Mouse (Mus musculus): ENCODE data around the gene Tmod3. TPM values are rescaled to one million over a fixed set of nuclear protein-coding genes. Genes with fewer than 3 reads are reported as not detected.

The Tmod3 gene
- polyA plus RNA-seq (2015; fragmentation: Nextera tagmentation; extraction: Ambion mirVana), result 98.6 and 105 TPM in 2 replicates

DNA sequence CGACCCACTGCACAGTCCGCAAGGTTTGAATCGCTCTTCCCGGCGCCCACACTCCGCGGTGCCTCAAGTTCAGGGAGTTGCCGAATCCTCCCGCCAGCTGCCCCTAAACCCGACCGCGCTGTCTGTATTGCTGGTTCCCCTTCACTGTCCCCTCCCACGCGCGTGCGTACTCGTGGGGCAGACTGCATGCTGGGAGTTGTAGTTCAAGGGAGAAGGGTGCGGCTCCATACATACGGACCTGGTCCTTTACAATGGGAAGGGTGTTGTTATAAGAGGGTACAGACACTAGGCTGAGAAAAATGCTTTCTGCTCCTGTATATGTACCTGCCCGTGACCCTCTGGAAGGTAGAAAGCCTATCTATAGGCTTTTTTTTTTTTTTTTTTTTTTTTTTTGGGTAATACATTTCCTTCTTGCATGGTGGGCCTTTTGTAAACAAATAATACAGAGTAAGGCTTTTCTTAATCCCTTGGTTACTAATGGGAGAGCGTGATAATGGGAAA, at the start of gene Tmod3:
TSS of gene Tmod3 (minus strand) at position 146 of the 501 bp plus-strand sequence.
- H3K27me3 ChIP-seq (replicated peaks), result no peaks in the 10 kb centered on the region
- under 1% methylated on average over 21 of the region's 21 CpGs for WGBS
- peak within 1 kb of the TSS; percentile 88 for H3K27ac ChIP-seq
- peak within 1 kb of the TSS; percentile 69 for H3K4me3 ChIP-seq (replicated peaks)
- H3K4me1 ChIP-seq (replicated peaks), result peaks cover 4% of the 10 kb centered on the region; the same call in 1 of the 2 replicates
- peak; percentile 97 for ATAC-seq
- H3K9ac ChIP-seq, result peak within 1 kb of the TSS; percentile 83
- peak within 1 kb of the TSS; percentile 72 for H3K4me2 ChIP-seq (replicated peaks)
- no peaks in the 10 kb centered on the region for H3K9me3 ChIP-seq
- no peaks in the 10 kb centered on the region for H3K36me3 ChIP-seq

DNA sequence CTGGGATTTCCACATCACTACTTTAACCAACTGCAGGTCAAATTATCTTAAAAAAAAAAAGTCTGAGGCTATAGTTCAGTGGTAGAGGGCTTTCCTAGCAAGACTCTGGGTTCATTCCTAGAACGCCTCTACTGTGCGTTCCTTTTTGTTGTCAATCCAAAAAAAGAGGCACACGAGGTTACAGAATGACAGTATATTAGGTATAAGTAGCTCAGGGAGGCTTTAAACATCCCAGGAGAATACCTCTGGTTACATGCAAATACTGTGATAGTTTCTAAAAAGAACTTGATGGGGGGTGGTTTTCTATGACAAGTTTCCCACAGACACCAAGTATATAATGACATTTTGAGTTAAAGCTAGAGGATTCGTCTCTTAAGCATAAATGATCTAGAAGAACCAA, 48.0 kb upstream of the Tmod3 start:
- H3K4me3 ChIP-seq (replicated peaks), result no peak overlapping the region
- ATAC-seq, result no peak
- no peak overlapping the region for H3K4me2 ChIP-seq (replicated peaks)
- no peaks in the 10 kb centered on the region for H3K9me3 ChIP-seq
- no peak overlapping the region for H3K27ac ChIP-seq
- no peaks in the 10 kb centered on the region; the same call in 1 of the 2 replicates for H3K27me3 ChIP-seq (replicated peaks)
- H3K9ac ChIP-seq, result no peak overlapping the region
- H3K4me1 ChIP-seq (replicated peaks), result no peaks in the 10 kb centered on the region
- WGBS, result 90% methylated on average over 4 of the region's 4 CpGs
- H3K36me3 ChIP-seq, result no peaks in the 10 kb centered on the region

GRCm38 (mm10) chr9:75601510-75601909, 42.1 kb upstream of the Tmod3 start:
- Histone ChIP-seq H3K27ac (no peak overlapping the region), H3K4me1 (replicated peaks) (0 out of 2 replicates have a peak, but pooled peaks cover 4% of the 10 kb centered on the region), H3K9ac (no peak overlapping the region), H3K36me3 (no peaks in the 10 kb centered on the region), H3K9me3 (no peaks in the 10 kb centered on the region), H3K27me3 (replicated peaks) (no peaks in the 10 kb centered on the region), H3K4me3 (replicated peaks) (no peak overlapping the region), H3K4me2 (replicated peaks) (peak overlapping the region; percentile 45)
- no peak for ATAC-seq
- 29% methylated on average over 12 of the region's 12 CpGs for WGBS

- no peak overlapping the region for H3K4me3 ChIP-seq (replicated peaks)
- H3K9ac ChIP-seq, result no peak overlapping the region
- 68% methylated on average over 7 of the region's 7 CpGs for WGBS
- no peak overlapping the region for H3K4me2 ChIP-seq (replicated peaks)
- H3K4me1 ChIP-seq (replicated peaks), result 0 out of 2 replicates have a peak, but pooled peaks cover 4% of the 10 kb centered on the region
- no peak for ATAC-seq
- no peaks in the 10 kb centered on the region for H3K9me3 ChIP-seq
- no peaks in the 10 kb centered on the region for H3K36me3 ChIP-seq
- no peak overlapping the region for H3K27ac ChIP-seq
- H3K27me3 ChIP-seq (replicated peaks), result no peaks in the 10 kb centered on the region
Observed at GRCm38 (mm10) chr9:75600166-75600934, 40.9 kb upstream of the Tmod3 start.

GRCm38 (mm10) chr9:75599191-75599841, 39.9 kb upstream of the Tmod3 start:
- no peaks in the 10 kb centered on the region for H3K36me3 ChIP-seq
- ATAC-seq, result peak; percentile 49; the same call in 1 of the 2 replicates
- 40% methylated on average over 5 of the region's 5 CpGs for WGBS
- no peaks in the 10 kb centered on the region for H3K9me3 ChIP-seq
- no peaks in the 10 kb centered on the region for H3K27me3 ChIP-seq (replicated peaks)
- no peak overlapping the region for H3K27ac ChIP-seq
- no peak overlapping the region for H3K4me2 ChIP-seq (replicated peaks)
- no peak overlapping the region for H3K4me3 ChIP-seq (replicated peaks)
- 0 out of 2 replicates have a peak, but pooled peaks cover 4% of the 10 kb centered on the region for H3K4me1 ChIP-seq (replicated peaks)
- H3K9ac ChIP-seq, result no peak overlapping the region

DNA sequence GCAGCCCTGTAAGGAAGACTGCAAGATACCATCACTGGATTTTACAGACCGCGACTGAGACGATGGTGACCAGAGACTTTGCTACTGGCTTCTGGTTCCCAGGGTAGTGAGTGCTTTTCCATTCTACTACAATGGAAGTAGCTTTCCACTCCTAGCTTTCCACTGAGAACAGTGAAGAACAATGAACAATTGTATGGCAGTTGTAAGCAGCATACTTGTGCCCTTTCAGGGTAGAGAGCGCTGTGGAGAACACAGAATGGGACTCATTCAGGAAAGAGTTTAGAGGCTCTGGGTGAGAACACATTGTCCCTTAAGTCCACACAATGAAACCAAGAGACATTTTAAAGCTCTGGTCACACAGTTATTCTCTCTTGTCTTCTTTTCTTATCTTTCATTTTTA, 38.1 kb upstream of the Tmod3 start:
- no peak overlapping the region for H3K9ac ChIP-seq
- no peaks in the 10 kb centered on the region for H3K36me3 ChIP-seq
- H3K9me3 ChIP-seq, result no peaks in the 10 kb centered on the region
- 93% methylated on average over 4 of the region's 4 CpGs for WGBS
- ATAC-seq, result no peak
- no peak overlapping the region for H3K4me3 ChIP-seq (replicated peaks)
- no peak overlapping the region for H3K4me2 ChIP-seq (replicated peaks)
- H3K27me3 ChIP-seq (replicated peaks), result no peaks in the 10 kb centered on the region
- H3K27ac ChIP-seq, result no peak overlapping the region
- 0 out of 2 replicates have a peak, but pooled peaks cover 4% of the 10 kb centered on the region for H3K4me1 ChIP-seq (replicated peaks)

DNA sequence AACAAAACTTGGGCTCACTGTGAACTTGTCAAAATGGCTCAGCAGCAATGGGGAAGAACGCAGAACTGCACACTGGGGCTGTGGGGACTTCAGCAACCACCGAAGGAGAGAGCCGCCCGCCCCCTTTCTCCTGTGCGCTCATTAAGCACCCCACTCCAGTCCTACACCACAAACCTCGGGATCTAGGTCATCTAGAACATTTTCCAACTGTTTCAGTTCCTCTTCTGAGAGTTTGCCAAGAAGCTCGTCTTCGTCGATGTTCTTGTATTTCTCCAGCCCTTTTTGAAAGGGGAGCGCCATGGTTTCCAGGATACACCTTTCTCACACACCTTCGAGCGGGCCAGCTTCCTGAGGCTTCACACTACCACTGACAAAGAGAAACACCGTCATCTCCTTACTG, 37.6 kb upstream of the Tmod3 start:
- WGBS, result 88% methylated on average over 13 of the region's 13 CpGs
- H3K4me2 ChIP-seq (replicated peaks), result no peak overlapping the region
- no peak for ATAC-seq
- H3K27ac ChIP-seq, result no peak overlapping the region
- no peaks in the 10 kb centered on the region for H3K36me3 ChIP-seq
- no peak overlapping the region for H3K4me3 ChIP-seq (replicated peaks)
- H3K4me1 ChIP-seq (replicated peaks), result 0 out of 2 replicates have a peak, but pooled peaks cover 4% of the 10 kb centered on the region
- no peaks in the 10 kb centered on the region for H3K27me3 ChIP-seq (replicated peaks)
- H3K9ac ChIP-seq, result no peak overlapping the region
- H3K9me3 ChIP-seq, result no peaks in the 10 kb centered on the region

- Histone ChIP-seq H3K27me3 (replicated peaks) (no peaks in the 10 kb centered on the region), H3K36me3 (no peaks in the 10 kb centered on the region), H3K4me1 (replicated peaks) (0 out of 2 replicates have a peak, but pooled peaks cover 2% of the 10 kb centered on the region), H3K9me3 (no peaks in the 10 kb centered on the region), H3K4me3 (replicated peaks) (no peak overlapping the region), H3K27ac (no peak overlapping the region), H3K9ac (no peak overlapping the region), H3K4me2 (replicated peaks) (no peak overlapping the region)
- WGBS, result 83% methylated on average over 5 of the region's 5 CpGs
- ATAC-seq, result no peak
Observed at GRCm38 (mm10) chr9:75593481-75593880, 34.0 kb upstream of the Tmod3 start.

- no peaks in the 10 kb centered on the region for H3K36me3 ChIP-seq
- 71% methylated on average over 15 of the region's 15 CpGs for WGBS
- peak; percentile 84 for ATAC-seq
- no peak overlapping the region for H3K4me3 ChIP-seq (replicated peaks)
- H3K9ac ChIP-seq, result no peak overlapping the region
- H3K27ac ChIP-seq, result no peak overlapping the region
- H3K4me2 ChIP-seq (replicated peaks), result no peak overlapping the region
- no peaks in the 10 kb centered on the region for H3K27me3 ChIP-seq (replicated peaks)
- no peaks in the 10 kb centered on the region for H3K9me3 ChIP-seq
- H3K4me1 ChIP-seq (replicated peaks), result 0 out of 2 replicates have a peak, but pooled peaks cover 2% of the 10 kb centered on the region
Observed at GRCm38 (mm10) chr9:75589850-75590790, 30.7 kb upstream of the Tmod3 start.

DNA sequence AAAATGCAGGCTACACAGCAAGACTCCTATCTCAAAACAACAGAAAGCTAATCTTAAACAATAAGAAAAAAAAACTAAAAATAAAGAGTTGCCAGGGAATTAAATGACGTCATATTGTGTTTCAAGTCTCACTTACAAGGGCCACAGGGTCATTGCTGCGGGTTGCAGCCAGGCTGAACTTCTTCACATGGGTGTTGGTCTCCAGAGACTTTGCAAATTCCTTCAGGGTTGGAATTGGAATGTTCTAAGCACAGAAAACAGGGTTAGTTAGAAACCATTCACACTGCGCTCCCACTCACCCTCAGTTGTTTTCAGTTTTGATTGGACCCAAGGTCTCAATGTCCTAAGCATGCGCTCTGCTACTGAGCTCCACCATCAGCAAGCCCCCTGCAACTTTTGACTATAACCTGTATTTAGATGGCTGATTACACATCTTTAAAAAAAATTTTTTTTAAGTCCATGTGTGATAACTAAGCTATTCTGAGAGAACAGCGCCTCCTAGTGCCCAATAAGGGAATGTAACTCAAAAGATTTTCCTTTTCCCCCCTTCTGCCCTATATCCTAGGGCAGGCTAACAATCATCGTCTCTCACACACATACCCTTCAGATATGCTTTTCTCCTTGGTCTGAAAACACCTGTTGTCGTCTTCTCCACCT, 22.4 kb upstream of the Tmod3 start:
- no peaks in the 10 kb centered on the region for H3K9me3 ChIP-seq
- no peak overlapping the region for H3K4me3 ChIP-seq (replicated peaks)
- ATAC-seq, result no peak
- no peak overlapping the region for H3K4me2 ChIP-seq (replicated peaks)
- no peaks in the 10 kb centered on the region for H3K36me3 ChIP-seq
- no peak overlapping the region for H3K9ac ChIP-seq
- no peaks in the 10 kb centered on the region for H3K27me3 ChIP-seq (replicated peaks)
- no peak overlapping the region for H3K27ac ChIP-seq
- no peaks in the 10 kb centered on the region for H3K4me1 ChIP-seq (replicated peaks)
- WGBS, result 47% methylated on average over 7 of the region's 7 CpGs

- Histone ChIP-seq H3K9me3 (no peaks in the 10 kb centered on the region), H3K4me3 (replicated peaks) (no peak overlapping the region), H3K9ac (no peak overlapping the region), H3K27ac (no peak overlapping the region), H3K36me3 (no peaks in the 10 kb centered on the region), H3K4me2 (replicated peaks) (no peak overlapping the region), H3K27me3 (replicated peaks) (no peaks in the 10 kb centered on the region), H3K4me1 (replicated peaks) (no peaks in the 10 kb centered on the region)
- no peak for ATAC-seq
- 91% methylated on average over 6 of the region's 6 CpGs for WGBS
Observed at GRCm38 (mm10) chr9:75579321-75579720, 19.9 kb upstream of the Tmod3 start.

Measured in intestine, embryonic 15.5 days (tissue).